Mouse (Mus musculus) neural tube, embryonic 15.5 days (tissue): Measurements from ENCODE around the gene Kiss1. TPM values are rescaled to one million over a fixed set of nuclear protein-coding genes. Genes with fewer than 3 reads are reported as not detected.
"Not testable (repeated sequence)": the region's sequence is repeated elsewhere in the genome, so short reads cannot be mapped to it uniquely, and the experiment has no call there.

Source experiments
- ATAC-seq: fragments of 200-750 bp; cut with Nextera tagmentation; 2 replicates; pipeline ENCODE4 v1.8.0; 2017; ENCODE audit warnings: mild to moderate bottlenecking, moderate TSS enrichment, moderate library complexity; ENCODE audit not compliant: low FRiP score
- H3K27ac ChIP-seq: fragments of 300-500 bp; sonication (generic); replicated peaks from 2 replicates; pipeline ENCODE4 v1.5.1; 2015; ENCODE audit warnings: mild to moderate bottlenecking, inconsistent platforms
- H3K27me3 ChIP-seq: fragments of 300-500 bp; sonication (generic); replicated peaks from 2 replicates; pipeline ENCODE4 v1.6.1; 2015; ENCODE audit warnings: inconsistent platforms
- H3K36me3 ChIP-seq: fragments of 300-500 bp; sonication (generic); 2 replicates; pipeline ENCODE4 v1.6.1; 2015; ENCODE audit warnings: inconsistent platforms
- H3K4me1 ChIP-seq: fragments of 300-500 bp; sonication (generic); 2 replicates; pipeline ENCODE4 v1.6.1; 2015; ENCODE audit warnings: inconsistent platforms
- H3K4me2 ChIP-seq: fragments of 300-500 bp; sonication (generic); 2 replicates; pipeline ENCODE4 v1.6.1; 2015; ENCODE audit warnings: inconsistent platforms, mild to moderate bottlenecking, moderate library complexity
- H3K4me3 ChIP-seq: fragments of 300-500 bp; sonication (generic); replicated peaks from 2 replicates; pipeline ENCODE4 v1.5.1; 2015; ENCODE audit warnings: mild to moderate bottlenecking, inconsistent platforms
- H3K9ac ChIP-seq: fragments of 300-500 bp; sonication (generic); replicated peaks from 2 replicates; pipeline ENCODE4 v1.6.1; 2015; ENCODE audit warnings: mild to moderate bottlenecking, inconsistent platforms
- H3K9me3 ChIP-seq: fragments of 300-500 bp; sonication (generic); replicated peaks from 2 replicates; pipeline ENCODE4 v1.6.1; 2016; ENCODE audit warnings: inconsistent platforms
- WGBS: fragments of 180-500 bp; shearing (Covaris S2); methylation state at CpG from one replicate; pipeline ENCODE4 v1.1.7; 2015; ENCODE audit warnings: mixed read lengths; 5-methylcytosine and 5-hydroxymethylcytosine counted together
- polyA plus RNA-seq: library from polyadenylated mRNA; unstranded; fragments of >200 nt; fragmentation: Nextera tagmentation; extraction: Ambion mirVana; gene quantifications from 2 replicates; pipeline ENCODE4 v1.2.1, GENCODE M21; 2015

The Kiss1 gene
- polyA plus RNA-seq, 1 experiment from 2014 or later: not detected

GRCm38 (mm10) chr1:133323333-133323732, 1.7 kb downstream of the Kiss1 start:
- 50% methylated on average over 5 of the region's 5 CpGs for WGBS

GRCm38 (mm10) chr1:133325951-133326350, 4.3 kb downstream of the Kiss1 start:
- no peak overlapping the region for H3K27ac ChIP-seq
- no peak for ATAC-seq
- H3K4me3 ChIP-seq: no peak overlapping the region
- 83% methylated on average over 8 of the region's 8 CpGs for WGBS
- H3K9ac ChIP-seq: no peak overlapping the region
- H3K4me2 ChIP-seq: no peak overlapping the region
- peaks cover 15% of the 10 kb centered on the region for H3K4me1 ChIP-seq
- H3K9me3 ChIP-seq: no peaks in the 10 kb centered on the region
- no peaks in the 10 kb centered on the region for H3K36me3 ChIP-seq
- H3K27me3 ChIP-seq: peaks cover 13% of the 10 kb centered on the region

More at GRCm38 (mm10) chr1:133323333-133323732, 1.7 kb downstream of the Kiss1 start:
- Histone ChIP-seq H3K27me3 (no peaks in the 10 kb centered on the region), H3K36me3 (no peaks in the 10 kb centered on the region), H3K4me2 (no peak overlapping the region), H3K4me1 (no peaks in the 10 kb centered on the region), H3K27ac (no peak overlapping the region), H3K9ac (no peak overlapping the region), H3K4me3 (no peak overlapping the region), H3K9me3 (no peaks in the 10 kb centered on the region)
- no peak for ATAC-seq

GRCm38 (mm10) chr1:133327094-133327493, 5.4 kb downstream of the Kiss1 start:
- Histone ChIP-seq H3K9ac (no peak overlapping the region), H3K4me2 (no peak overlapping the region), H3K36me3 (no peaks in the 10 kb centered on the region), H3K4me3 (no peak overlapping the region), H3K9me3 (no peaks in the 10 kb centered on the region), H3K4me1 (peaks cover 22% of the 10 kb centered on the region), H3K27ac (no peak overlapping the region), H3K27me3 (peaks cover 13% of the 10 kb centered on the region)
- no peak for ATAC-seq
- WGBS: 67% methylated on average over 5 of the region's 5 CpGs

- ATAC-seq: no peak
- Histone ChIP-seq H3K27ac (no peak overlapping the region), H3K9me3 (no peaks in the 10 kb centered on the region), H3K4me3 (no peak overlapping the region), H3K4me2 (no peak overlapping the region), H3K36me3 (no peaks in the 10 kb centered on the region), H3K27me3 (peaks cover 13% of the 10 kb centered on the region), H3K9ac (no peak overlapping the region), H3K4me1 (peaks cover 22% of the 10 kb centered on the region)
- WGBS: 54% methylated on average over 6 of the region's 6 CpGs
Observed at GRCm38 (mm10) chr1:133328299-133328795, 6.7 kb downstream of the Kiss1 start.

GRCm38 (mm10) chr1:133328896-133329637, 7.4 kb downstream of the Kiss1 start:
- Histone ChIP-seq H3K9me3 (no peaks in the 10 kb centered on the region), H3K9ac (0 out of 2 replicates have a peak overlapping the region, but pooled peaks have one; percentile 15), H3K4me3 (peak overlapping the region; percentile 29), H3K27ac (no peak overlapping the region), H3K36me3 (no peaks in the 10 kb centered on the region), H3K27me3 (peaks cover 13% of the 10 kb centered on the region), H3K4me1 (peaks cover 22% of the 10 kb centered on the region), H3K4me2 (peak overlapping the region; percentile 60)
- ATAC-seq: no peak
- WGBS: 8% methylated on average over 34 of the region's 34 CpGs

GRCm38 (mm10) chr1:133329638-133329964, 7.9 kb downstream of the Kiss1 start:
- Histone ChIP-seq H3K4me1 (peaks cover 22% of the 10 kb centered on the region), H3K36me3 (no peaks in the 10 kb centered on the region)
- 24% methylated on average over 7 of the region's 7 CpGs for WGBS

GRCm38 (mm10) chr1:133331142-133331541, 9.5 kb downstream of the Kiss1 start:
- Histone ChIP-seq H3K27ac (no peak overlapping the region), H3K9ac (no peak overlapping the region), H3K4me3 (no peak overlapping the region), H3K4me2 (no peak overlapping the region), H3K36me3 (no peaks in the 10 kb centered on the region), H3K27me3 (peaks cover 13% of the 10 kb centered on the region), H3K9me3 (no peaks in the 10 kb centered on the region), H3K4me1 (peaks cover 22% of the 10 kb centered on the region)
- peak; percentile 82 for ATAC-seq
- 39% methylated on average over 3 of the region's 3 CpGs for WGBS

More at GRCm38 (mm10) chr1:133329638-133329964, 7.9 kb downstream of the Kiss1 start:
- peaks cover 13% of the 10 kb centered on the region for H3K27me3 ChIP-seq
- ATAC-seq: no peak
- H3K27ac ChIP-seq: no peak overlapping the region
- no peaks in the 10 kb centered on the region for H3K9me3 ChIP-seq
- H3K4me3 ChIP-seq: peak overlapping the region; percentile 29
- H3K9ac ChIP-seq: 0 out of 2 replicates have a peak overlapping the region, but pooled peaks have one; percentile 15
- peak overlapping the region; percentile 60 for H3K4me2 ChIP-seq

- Histone ChIP-seq H3K36me3 (no peaks in the 10 kb centered on the region), H3K4me1 (peaks cover 22% of the 10 kb centered on the region), H3K4me3 (no peak overlapping the region), H3K4me2 (no peak overlapping the region), H3K9me3 (no peaks in the 10 kb centered on the region), H3K27me3 (peaks cover 13% of the 10 kb centered on the region), H3K27ac (no peak overlapping the region), H3K9ac (no peak overlapping the region)
- no peak for ATAC-seq
- WGBS: 90% methylated on average over 11 of the region's 11 CpGs
Observed at GRCm38 (mm10) chr1:133332656-133333430, 11.2 kb downstream of the Kiss1 start.

- Histone ChIP-seq H3K9ac (no peak overlapping the region), H3K4me1 (peaks cover 22% of the 10 kb centered on the region), H3K4me2 (no peak overlapping the region), H3K36me3 (no peaks in the 10 kb centered on the region), H3K27me3 (peaks cover 10% of the 10 kb centered on the region), H3K4me3 (no peak overlapping the region), H3K9me3 (no peaks in the 10 kb centered on the region), H3K27ac (no peak overlapping the region)
- ATAC-seq: no peak
- WGBS: 61% methylated on average over 6 of the region's 6 CpGs
Observed at GRCm38 (mm10) chr1:133333937-133334336, 12.3 kb downstream of the Kiss1 start.

GRCm38 (mm10) chr1:133340403-133340802, 18.7 kb downstream of the Kiss1 start:
- ATAC-seq, H3K4me3 ChIP-seq: not testable (repeated sequence)
- 63% methylated on average over 1 of the region's 1 CpGs for WGBS

GRCm38 (mm10) chr1:133344357-133344756, 22.7 kb downstream of the Kiss1 start:
- ATAC-seq: no peak
- WGBS: 95% methylated on average over 2 of the region's 2 CpGs
- Histone ChIP-seq H3K4me2 (no peak overlapping the region), H3K27ac (no peak overlapping the region), H3K36me3 (no peaks in the 10 kb centered on the region), H3K4me3 (no peak overlapping the region), H3K9me3 (no peaks in the 10 kb centered on the region), H3K9ac (no peak overlapping the region), H3K4me1 (no peaks in the 10 kb centered on the region), H3K27me3 (no peaks in the 10 kb centered on the region)

More at GRCm38 (mm10) chr1:133340403-133340802, 18.7 kb downstream of the Kiss1 start:
- not testable (repeated sequence) for H3K9ac ChIP-seq, H3K27me3 ChIP-seq, H3K4me2 ChIP-seq, H3K9me3 ChIP-seq, H3K36me3 ChIP-seq, H3K4me1 ChIP-seq, H3K27ac ChIP-seq

GRCm38 (mm10) chr1:133346531-133346930, 24.9 kb downstream of the Kiss1 start:
- Histone ChIP-seq H3K4me2 (no peak overlapping the region), H3K9ac (no peak overlapping the region), H3K27ac (no peak overlapping the region), H3K27me3 (no peaks in the 10 kb centered on the region), H3K4me3 (no peak overlapping the region), H3K36me3 (no peaks in the 10 kb centered on the region), H3K9me3 (no peaks in the 10 kb centered on the region), H3K4me1 (0 out of 2 replicates have a peak, but pooled peaks cover 5% of the 10 kb centered on the region)
- ATAC-seq: no peak
- 81% methylated on average over 9 of the region's 9 CpGs for WGBS
